Mouse (Mus musculus) kidney, embryonic 14.5 days (tissue): Measurements from ENCODE around the gene Fhad1. TPM values are rescaled to one million over a fixed set of nuclear protein-coding genes. Genes with fewer than 3 reads are reported as not detected.
A peak's percentile ranks its signal among the peaks of the same experiment; 100 is the strongest.

Experiments
- ATAC-seq: fragments of 200-750 bp; cut with Nextera tagmentation; 2 replicates; pipeline ENCODE4 v1.8.0; 2017; ENCODE audit warnings: moderate number of reproducible peaks, mild to moderate bottlenecking, moderate TSS enrichment, moderate library complexity; ENCODE audit not compliant: low FRiP score, low TSS enrichment
- H3K27ac ChIP-seq: fragments of 300-500 bp; sonication (generic); 2 replicates; pipeline ENCODE4 v1.5.1; 2014; ENCODE audit warnings: low read depth, mild to moderate bottlenecking, low read length, moderate library complexity, mixed read lengths
- H3K27me3 ChIP-seq: fragments of 300-500 bp; sonication (generic); 2 replicates; pipeline ENCODE4 v1.6.1; 2014; ENCODE audit warnings: mild to moderate bottlenecking, low read length; ENCODE audit not compliant: control insufficient read depth, insufficient read depth
- H3K36me3 ChIP-seq: fragments of 300-500 bp; sonication (generic); 2 replicates; pipeline ENCODE4 v1.6.1; 2014; ENCODE audit warnings: low read length, mixed read lengths; ENCODE audit not compliant: control insufficient read depth, insufficient read depth
- H3K4me1 ChIP-seq: fragments of 300-500 bp; sonication (generic); 2 replicates; pipeline ENCODE4 v1.6.1; 2014; ENCODE audit warnings: low read length, mixed read lengths; ENCODE audit not compliant: control insufficient read depth, insufficient read depth
- H3K4me2 ChIP-seq: fragments of 300-500 bp; sonication (generic); replicated peaks from 2 replicates; pipeline ENCODE4 v1.6.1; 2014; ENCODE audit warnings: low read depth, mild to moderate bottlenecking, low read length
- H3K4me3 ChIP-seq: fragments of 300-500 bp; sonication (generic); 2 replicates; pipeline ENCODE4 v1.5.1; 2014; ENCODE audit warnings: mild to moderate bottlenecking, low read length
- H3K9ac ChIP-seq: fragments of 300-500 bp; sonication (generic); 2 replicates; pipeline ENCODE4 v1.6.1; 2014; ENCODE audit warnings: low read depth, mild to moderate bottlenecking, low read length, moderate library complexity
- H3K9me3 ChIP-seq: fragments of 300-500 bp; sonication (generic); 2 replicates; pipeline ENCODE4 v1.6.1; 2016; ENCODE audit warnings: low read length; ENCODE audit not compliant: control insufficient read depth
- WGBS: fragments of 180-500 bp; shearing (Covaris S2); extraction: QIAGEN DNeasy Blood & Tissue Kit; methylation state at CpG from one replicate; pipeline ENCODE4 v1.1.7; 2014; 5-methylcytosine and 5-hydroxymethylcytosine counted together
- polyA plus RNA-seq: library from polyadenylated mRNA; unstranded; fragments of >200 nt; fragmentation: Nextera tagmentation; extraction: Ambion mirVana; gene quantifications from 2 replicates; pipeline ENCODE4 v1.2.1, GENCODE M21; 2014

Gene Fhad1
- polyA plus RNA-seq, 1 experiment from 2014 or later = 0.15 TPM

DNA sequence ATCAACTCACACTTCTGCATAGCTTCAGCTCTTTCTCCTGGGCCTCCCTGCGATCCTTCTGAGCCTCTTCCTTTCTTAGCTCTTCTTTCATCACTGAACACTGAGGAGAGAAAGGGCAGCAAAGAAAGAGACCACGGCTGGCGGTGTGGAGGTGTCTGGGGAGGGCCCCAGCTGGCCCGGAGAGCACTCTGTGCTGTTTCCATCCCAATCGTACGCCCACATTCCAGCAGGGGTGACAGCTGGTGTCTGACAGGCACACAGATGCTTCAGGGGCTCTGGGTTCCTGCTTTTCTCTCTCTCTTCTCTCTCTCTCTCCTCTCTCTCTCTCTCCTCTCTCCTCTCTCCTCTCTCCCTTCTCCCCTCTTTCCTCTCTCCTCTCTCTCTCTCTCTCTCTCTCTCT lies 50.3 kb downstream of the Fhad1 start:
- Histone ChIP-seq H3K36me3 (no peaks in the 10 kb centered on the region), H3K4me1 (no peaks in the 10 kb centered on the region), H3K9me3 (peaks cover 7% of the 10 kb centered on the region; the same call in 1 of the 2 replicates), H3K9ac (no peak overlapping the region), H3K4me2 (no peak overlapping the region), H3K4me3 (no peak overlapping the region), H3K27me3 (no peaks in the 10 kb centered on the region), H3K27ac (no peak overlapping the region)
- 19% methylated on average over 6 of the region's 6 CpGs for WGBS
- no peak for ATAC-seq

DNA sequence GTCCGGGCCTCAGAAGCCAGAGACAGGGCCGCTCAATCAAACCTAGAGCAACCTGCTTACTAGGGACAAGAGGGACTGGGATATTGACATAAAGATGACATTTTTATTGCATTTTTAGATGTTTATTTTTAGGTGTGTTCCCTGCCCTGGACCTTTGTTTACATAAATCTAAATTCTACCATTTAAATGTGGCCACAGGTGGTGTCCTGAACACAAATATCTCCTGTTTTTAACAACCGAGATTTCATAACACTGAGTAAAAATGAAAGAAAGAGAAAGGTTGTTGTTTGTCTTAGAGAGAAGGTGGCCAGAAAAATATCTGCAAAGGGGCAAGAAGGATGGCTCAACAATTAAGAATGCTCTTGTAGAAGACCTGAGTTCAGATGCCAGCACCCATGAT lies 51.0 kb downstream of the Fhad1 start:
- no peaks in the 10 kb centered on the region for H3K36me3 ChIP-seq
- no peaks in the 10 kb centered on the region for H3K27me3 ChIP-seq
- no peak for ATAC-seq
- H3K9me3 ChIP-seq = peaks cover 7% of the 10 kb centered on the region; the same call in 1 of the 2 replicates
- no peaks in the 10 kb centered on the region for H3K4me1 ChIP-seq
- WGBS = 82% methylated on average over 3 of the region's 3 CpGs
- H3K9ac ChIP-seq = no peak overlapping the region
- no peak overlapping the region for H3K4me3 ChIP-seq
- no peak overlapping the region for H3K4me2 ChIP-seq
- no peak overlapping the region for H3K27ac ChIP-seq

DNA sequence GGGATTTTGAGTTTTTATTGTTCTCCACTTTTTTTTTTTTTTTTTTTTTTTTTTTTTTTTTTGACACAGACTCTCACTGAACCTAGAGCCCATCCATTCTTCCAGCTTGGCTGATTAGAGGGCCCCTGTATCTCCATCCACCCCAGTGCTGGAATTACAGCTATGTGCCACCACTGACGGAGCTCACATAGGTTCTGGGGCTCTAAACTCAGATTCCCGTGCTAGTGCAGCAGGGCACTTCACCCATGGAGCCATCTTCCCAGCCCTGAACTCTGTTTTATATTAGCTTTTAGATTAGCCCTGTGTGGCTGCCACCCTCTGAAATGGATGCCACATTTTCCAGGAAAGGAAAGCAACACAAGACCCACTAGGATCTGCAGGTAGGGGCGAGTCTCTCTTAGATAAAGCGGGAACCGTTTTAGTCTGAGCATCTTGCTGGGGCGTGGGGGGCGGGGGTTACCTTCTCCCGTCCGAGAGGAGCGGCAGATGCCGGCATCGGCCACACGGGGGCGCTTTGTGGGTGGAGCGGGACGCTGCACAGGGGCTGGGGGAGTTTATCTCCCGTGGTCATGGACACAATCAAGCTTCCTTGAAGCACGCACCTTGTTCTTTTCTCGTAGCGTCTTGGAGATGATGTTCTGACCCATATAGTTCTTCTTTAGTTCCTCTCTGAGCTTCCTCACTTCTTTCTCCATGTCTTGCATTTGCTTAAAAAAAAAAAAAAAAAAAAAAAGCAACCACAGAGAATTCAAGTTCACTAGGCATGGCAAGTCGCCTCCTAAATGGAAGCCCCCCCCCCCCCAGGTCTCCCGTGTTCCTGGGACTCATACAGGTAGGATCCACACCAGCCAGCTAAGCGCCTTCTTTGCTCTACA lies 51.8 kb downstream of the Fhad1 start:
- Histone ChIP-seq H3K4me1 (peaks cover 1% of the 10 kb centered on the region; the same call in 1 of the 2 replicates), H3K27ac (no peak overlapping the region), H3K27me3 (no peaks in the 10 kb centered on the region), H3K4me3 (no peak overlapping the region), H3K36me3 (no peaks in the 10 kb centered on the region), H3K9me3 (peaks cover 7% of the 10 kb centered on the region; the same call in 1 of the 2 replicates), H3K9ac (0 out of 2 replicates have a peak overlapping the region, but pooled peaks have one; percentile 23), H3K4me2 (no peak overlapping the region; the same call in 1 of the 2 replicates)
- 9% methylated on average over 23 of the region's 23 CpGs for WGBS
- ATAC-seq = no peak; the same call in 1 of the 2 replicates

DNA sequence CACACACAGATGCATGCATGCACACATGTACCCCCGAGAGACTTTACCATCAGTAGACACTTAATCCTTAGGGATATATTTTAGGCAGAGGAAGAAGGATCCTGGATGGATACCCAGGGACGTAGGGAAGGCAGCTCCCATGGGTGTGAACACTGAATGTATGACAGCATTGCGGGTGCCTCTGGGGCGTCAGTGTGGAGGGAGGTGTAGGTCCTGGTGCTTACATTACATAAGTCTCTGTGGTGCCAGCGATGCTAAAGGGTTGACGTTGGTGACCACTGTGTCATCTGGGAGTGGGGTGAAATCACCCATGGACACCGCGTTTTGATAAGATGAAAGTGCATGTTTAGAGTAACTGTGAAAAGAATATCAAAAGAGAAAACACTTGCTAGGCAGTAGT lies 54.8 kb downstream of the Fhad1 start:
- peaks cover 7% of the 10 kb centered on the region; the same call in 1 of the 2 replicates for H3K9me3 ChIP-seq
- H3K36me3 ChIP-seq = no peaks in the 10 kb centered on the region
- no peak overlapping the region for H3K27ac ChIP-seq
- H3K4me1 ChIP-seq = peaks cover 9% of the 10 kb centered on the region; the same call in 1 of the 2 replicates
- no peak for ATAC-seq
- no peak overlapping the region for H3K9ac ChIP-seq
- 84% methylated on average over 8 of the region's 8 CpGs for WGBS
- no peaks in the 10 kb centered on the region; the same call in 1 of the 2 replicates for H3K27me3 ChIP-seq
- no peak overlapping the region for H3K4me3 ChIP-seq
- H3K4me2 ChIP-seq = no peak overlapping the region

DNA sequence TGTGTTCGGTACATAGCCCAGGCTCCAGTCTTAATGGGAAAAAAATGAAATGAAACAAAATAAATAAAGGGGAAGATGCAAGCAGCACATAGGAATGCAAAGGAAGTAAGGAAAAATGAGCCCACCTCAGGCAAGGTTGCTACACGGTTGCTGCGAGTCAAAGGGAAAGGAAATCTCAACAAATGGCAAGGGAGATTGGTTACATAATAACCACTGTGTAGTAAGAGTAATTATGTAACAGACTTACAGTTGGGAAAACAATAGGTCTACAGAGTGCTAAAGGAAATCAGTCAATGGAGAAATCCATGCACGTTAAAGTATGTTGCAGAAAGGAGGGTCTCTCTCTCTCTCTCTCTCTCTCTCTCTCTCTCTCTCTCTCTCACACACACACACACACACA lies 55.3 kb downstream of the Fhad1 start:
- Histone ChIP-seq H3K4me1 (peaks cover 9% of the 10 kb centered on the region; the same call in 1 of the 2 replicates), H3K9ac (no peak overlapping the region), H3K4me2 (no peak overlapping the region), H3K36me3 (no peaks in the 10 kb centered on the region), H3K4me3 (no peak overlapping the region), H3K27me3 (no peaks in the 10 kb centered on the region; the same call in 1 of the 2 replicates), H3K27ac (no peak overlapping the region), H3K9me3 (peaks cover 7% of the 10 kb centered on the region; the same call in 1 of the 2 replicates)
- no peak for ATAC-seq
- 65% methylated on average over 4 of the region's 4 CpGs for WGBS

DNA sequence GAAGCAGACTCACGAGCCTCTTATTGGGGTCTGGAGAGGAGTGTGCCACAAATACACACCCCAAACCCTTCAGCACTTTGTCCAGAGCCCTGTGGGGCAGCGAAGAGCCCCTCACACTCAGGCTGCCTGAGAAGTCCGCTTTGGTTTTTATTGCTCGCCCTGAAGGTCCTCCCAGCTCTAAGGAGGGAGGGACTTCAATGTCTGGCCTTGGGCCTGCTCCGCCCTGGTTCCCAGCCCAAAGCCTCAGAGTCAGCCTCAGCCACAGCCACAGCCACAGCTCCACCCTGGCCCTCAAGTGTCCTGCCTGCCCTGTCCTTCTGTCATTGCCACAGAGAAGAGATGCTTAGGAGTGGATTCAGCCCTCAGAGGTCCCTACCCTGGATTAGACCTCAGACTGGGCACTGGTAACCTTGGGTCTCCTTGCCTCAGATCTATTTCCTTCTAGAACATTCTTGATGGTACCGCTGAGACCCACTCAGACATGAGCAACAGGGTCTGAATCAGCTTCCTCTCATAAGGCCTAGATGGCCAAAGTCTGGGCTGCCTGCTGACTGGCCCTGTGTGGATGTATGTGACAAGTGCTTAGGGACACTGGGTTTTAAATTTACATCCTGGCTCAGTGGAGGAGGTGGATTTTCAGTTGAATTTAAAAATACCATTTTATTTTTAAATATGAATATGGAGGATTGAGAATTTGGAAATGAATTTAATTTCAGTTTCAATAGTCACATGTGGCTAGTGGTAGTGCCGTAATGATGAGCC lies 56.1 kb downstream of the Fhad1 start:
- WGBS = 45% methylated on average over 7 of the region's 7 CpGs
- Histone ChIP-seq H3K9ac (no peak overlapping the region), H3K4me2 (peak overlapping the region; percentile 12; the same call in 1 of the 2 replicates), H3K36me3 (no peaks in the 10 kb centered on the region), H3K4me3 (no peak overlapping the region), H3K4me1 (peaks cover 9% of the 10 kb centered on the region; the same call in 1 of the 2 replicates), H3K27me3 (no peaks in the 10 kb centered on the region; the same call in 1 of the 2 replicates), H3K9me3 (peaks cover 7% of the 10 kb centered on the region; the same call in 1 of the 2 replicates), H3K27ac (no peak overlapping the region)
- ATAC-seq = peak; percentile 36

DNA sequence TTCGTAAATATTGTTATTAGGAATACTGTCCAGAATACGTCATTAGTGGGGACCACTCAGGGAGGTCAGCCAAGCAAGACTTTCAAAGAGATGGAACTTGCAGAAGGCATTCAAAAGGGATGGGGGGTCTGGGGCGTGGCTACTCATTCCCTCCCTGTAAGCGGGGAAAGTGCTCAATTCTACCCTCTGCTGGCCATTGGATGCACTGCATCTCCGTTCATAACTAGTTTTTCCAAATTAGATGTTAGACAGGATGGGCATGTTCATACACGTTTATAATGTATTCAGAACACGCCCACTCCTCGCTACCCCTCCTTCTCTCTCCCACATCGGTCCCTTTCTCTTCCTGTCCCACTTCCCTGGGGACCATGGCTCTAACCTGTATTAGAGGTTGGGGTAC lies 56.7 kb downstream of the Fhad1 start:
- Histone ChIP-seq H3K27me3 (no peaks in the 10 kb centered on the region; the same call in 1 of the 2 replicates), H3K9ac (no peak overlapping the region), H3K9me3 (peaks cover 7% of the 10 kb centered on the region; the same call in 1 of the 2 replicates), H3K4me1 (peaks cover 9% of the 10 kb centered on the region; the same call in 1 of the 2 replicates), H3K4me3 (no peak overlapping the region), H3K4me2 (peak overlapping the region; percentile 12), H3K27ac (no peak overlapping the region), H3K36me3 (no peaks in the 10 kb centered on the region)
- peak; percentile 79 for ATAC-seq
- 5% methylated on average over 9 of the region's 9 CpGs for WGBS

DNA sequence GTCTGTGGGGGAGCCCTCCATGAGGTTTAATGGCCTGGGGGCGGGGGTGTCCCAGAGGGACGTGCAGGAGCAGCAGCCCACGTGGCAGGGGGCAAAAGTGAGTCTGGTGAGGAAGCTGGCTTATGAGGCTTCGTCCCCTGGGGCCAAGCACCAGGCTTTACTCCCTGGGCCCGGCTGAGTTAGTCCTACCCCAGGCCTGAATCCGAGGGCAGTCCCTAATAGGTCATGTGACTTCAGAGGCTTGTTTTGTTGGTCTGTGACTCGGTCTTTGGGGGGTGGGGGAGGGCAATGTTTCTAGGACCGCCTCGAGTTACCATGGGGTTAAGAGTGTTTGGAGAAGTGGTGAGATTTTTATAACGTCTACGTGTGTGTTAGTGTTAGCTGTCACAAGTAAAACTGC lies 57.1 kb downstream of the Fhad1 start:
- no peak overlapping the region for H3K9ac ChIP-seq
- peaks cover 9% of the 10 kb centered on the region; the same call in 1 of the 2 replicates for H3K4me1 ChIP-seq
- no peak overlapping the region for H3K27ac ChIP-seq
- H3K9me3 ChIP-seq = peaks cover 7% of the 10 kb centered on the region; the same call in 1 of the 2 replicates
- no peak overlapping the region for H3K4me3 ChIP-seq
- no peaks in the 10 kb centered on the region; the same call in 1 of the 2 replicates for H3K27me3 ChIP-seq
- ATAC-seq = peak; percentile 51
- H3K4me2 ChIP-seq = peak overlapping the region; percentile 2; the same call in 1 of the 2 replicates
- WGBS = 13% methylated on average over 11 of the region's 11 CpGs
- no peaks in the 10 kb centered on the region for H3K36me3 ChIP-seq
